Mouse (Mus musculus) limb, embryonic 11.5 days (tissue): ENCODE measurements around the gene Mylpf. TPM values are rescaled to one million over a fixed set of nuclear protein-coding genes. Genes with fewer than 3 reads are reported as not detected.

ENCODE experiments used
- ATAC-seq: fragments of 200-750 bp; cut with Nextera tagmentation; 2 replicates; pipeline ENCODE4 v1.8.0; 2017; ENCODE audit warnings: low read depth; ENCODE audit not compliant: insufficient number of reproducible peaks, low FRiP score, low TSS enrichment
- DNase-seq: peaks from one replicate; pipeline ENCODE4 v3.0.0-alpha.2; 2015; ENCODE audit warnings: low spot score
- H3K27ac ChIP-seq: fragments of 300-500 bp; sonication (generic); replicated peaks from 2 replicates; pipeline ENCODE4 v1.5.1; 2014; ENCODE audit warnings: low read depth, mild to moderate bottlenecking, low read length
- H3K27me3 ChIP-seq: fragments of 300-500 bp; sonication (generic); 2 replicates; pipeline ENCODE4 v1.6.1; 2014; ENCODE audit warnings: mild to moderate bottlenecking, low read length, mixed read lengths; ENCODE audit not compliant: control insufficient read depth, insufficient read depth
- H3K36me3 ChIP-seq: fragments of 300-500 bp; sonication (generic); 2 replicates; pipeline ENCODE4 v1.6.1; 2014; ENCODE audit warnings: mild to moderate bottlenecking, low read length, moderate library complexity, mixed read lengths; ENCODE audit not compliant: control insufficient read depth, insufficient read depth
- H3K4me1 ChIP-seq: fragments of 300-500 bp; sonication (generic); 2 replicates; pipeline ENCODE4 v1.6.1; 2014; ENCODE audit warnings: low read length, mixed read lengths; ENCODE audit not compliant: control insufficient read depth, insufficient read depth
- H3K4me2 ChIP-seq: fragments of 300-500 bp; sonication (generic); 2 replicates; pipeline ENCODE4 v1.6.1; 2014; ENCODE audit warnings: low read depth, mild to moderate bottlenecking, moderate library complexity; ENCODE audit not compliant: severe bottlenecking
- H3K4me3 ChIP-seq: fragments of 300-500 bp; sonication (generic); 2 replicates; pipeline ENCODE4 v1.5.1; 2014; ENCODE audit warnings: low read depth, low read length
- H3K9ac ChIP-seq: fragments of 300-500 bp; sonication (generic); 2 replicates; pipeline ENCODE4 v1.6.1; 2014; ENCODE audit warnings: mild to moderate bottlenecking, low read length
- H3K9me3 ChIP-seq: fragments of 300-500 bp; sonication (generic); 2 replicates; pipeline ENCODE4 v1.6.1; 2016; ENCODE audit warnings: low read length; ENCODE audit not compliant: control insufficient read depth
- WGBS: fragments of 180-500 bp; shearing (Covaris S2); extraction: QIAGEN DNeasy Blood & Tissue Kit; methylation state at CpG from one replicate; pipeline ENCODE4 v1.1.7; 2014; 5-methylcytosine and 5-hydroxymethylcytosine counted together
- polyA plus RNA-seq: library from polyadenylated mRNA; unstranded; fragments of >200 nt; fragmentation: Nextera tagmentation; extraction: Ambion mirVana; gene quantifications from 2 replicates; pipeline ENCODE4 v1.2.1, GENCODE M21; 2014

The Mylpf gene
- polyA plus RNA-seq, 1 experiment from 2014 or later, result 33.7 TPM

GRCm38 (mm10) chr7:127263526-127263925, 54.8 kb downstream of the Mylpf start:
- H3K27me3 ChIP-seq, result no peaks in the 10 kb centered on the region
- 98% methylated on average over 3 of the region's 3 CpGs for WGBS
- H3K27ac ChIP-seq, result no peak overlapping the region
- no peak overlapping the region for H3K4me2 ChIP-seq
- peaks cover 4% of the 10 kb centered on the region; the same call in 1 of the 2 replicates for H3K4me1 ChIP-seq
- DNase-seq (no peak), ATAC-seq (no peak)
- no peak overlapping the region for H3K4me3 ChIP-seq
- H3K36me3 ChIP-seq, result peaks cover 3% of the 10 kb centered on the region; the same call in 1 of the 2 replicates
- no peaks in the 10 kb centered on the region; the same call in 1 of the 2 replicates for H3K9me3 ChIP-seq
- no peak overlapping the region for H3K9ac ChIP-seq

Other genes starting within 250 kb of the Mylpf start
- 63.7 and 68.7 TPM in 2 replicates for gene Cdipt, start 233.0 kb upstream of the Mylpf start, polyA plus RNA-seq
- gene Cdiptos, start 232.8 kb upstream of the Mylpf start, polyA plus RNA-seq, result 1.2 and 1.5 TPM in 2 replicates
- gene Mvp, start 194.3 kb upstream of the Mylpf start, polyA plus RNA-seq, result 2.3 and 3.0 TPM in 2 replicates
- not detected in 2 replicates for gene Pagr1b, start 192.4 kb upstream of the Mylpf start, polyA plus RNA-seq
- gene Pagr1a, start 191.5 kb upstream of the Mylpf start, polyA plus RNA-seq, result 59.5 and 88.7 TPM in 2 replicates
- 26.2 and 66.8 TPM in 2 replicates for gene Gm42742, start 187.8 kb upstream of the Mylpf start, polyA plus RNA-seq
- 7.7 and 9.2 TPM in 2 replicates for gene Prrt2, start 187.7 kb upstream of the Mylpf start, polyA plus RNA-seq
- 84.8 TPM in 2 replicates for gene Maz, start 181.9 kb upstream of the Mylpf start, polyA plus RNA-seq
- gene Kif22, start 166.4 kb upstream of the Mylpf start, polyA plus RNA-seq, result 196 and 199 TPM in 2 replicates
- gene Zg16, start 121.6 kb upstream of the Mylpf start, polyA plus RNA-seq, result not detected in 2 replicates
- 1.7 TPM in 2 replicates for gene AI467606, start 117.5 kb upstream of the Mylpf start, polyA plus RNA-seq
- 1.3 and 1.6 TPM in 2 replicates for gene Qprt, start 86.7 kb upstream of the Mylpf start, polyA plus RNA-seq
- gene Spn, start 71.1 kb upstream of the Mylpf start, polyA plus RNA-seq, result 0.05 and 0.20 TPM in 2 replicates
- gene Cd2bp2, start 12.8 kb upstream of the Mylpf start, polyA plus RNA-seq, result 77.0 and 83.7 TPM in 2 replicates
- gene Tbc1d10b, start 422 bp upstream of the Mylpf start, polyA plus RNA-seq, result 24.8 and 30.6 TPM in 2 replicates
- gene Zfp553, start 24.2 kb downstream of the Mylpf start, polyA plus RNA-seq, result 24.2 and 29.1 TPM in 2 replicates
- 23.1 and 29.3 TPM in 2 replicates for gene Sept1, start 24.2 kb downstream of the Mylpf start, polyA plus RNA-seq
- 65.6 and 69.0 TPM in 2 replicates for gene Zfp771, start 35.4 kb downstream of the Mylpf start, polyA plus RNA-seq
- 290 and 292 TPM in 2 replicates for gene Dctpp1, start 51.8 kb downstream of the Mylpf start, polyA plus RNA-seq
- 94.5 and 104 TPM in 2 replicates for gene Sephs2, start 65.2 kb downstream of the Mylpf start, polyA plus RNA-seq
- gene Itgal, start 87.4 kb downstream of the Mylpf start, polyA plus RNA-seq, result 0.18 and 0.44 TPM in 2 replicates
- gene Zfp768, start 136.7 kb downstream of the Mylpf start, polyA plus RNA-seq, result 6.0 TPM in 2 replicates
- gene Zfp747, start 167.2 kb downstream of the Mylpf start, polyA plus RNA-seq, result 8.6 and 9.2 TPM in 2 replicates
- 6.3 and 6.8 TPM in 2 replicates for gene 9130019O22Rik, start 178.3 kb downstream of the Mylpf start, polyA plus RNA-seq
- 7.4 and 9.0 TPM in 2 replicates for gene E430018J23Rik, start 184.7 kb downstream of the Mylpf start, polyA plus RNA-seq
- 7.5 and 7.7 TPM in 2 replicates for gene Zfp764, start 197.9 kb downstream of the Mylpf start, polyA plus RNA-seq
- 33.7 and 37.7 TPM in 2 replicates for gene Zfp688, start 213.2 kb downstream of the Mylpf start, polyA plus RNA-seq
- gene Zfp689, start 240.3 kb downstream of the Mylpf start, polyA plus RNA-seq, result 16.5 and 17.6 TPM in 2 replicates